Mouse (Mus musculus): ENCODE measurements around the gene Meltf. TPM values are rescaled to one million over a fixed set of nuclear protein-coding genes. Genes with fewer than 3 reads are reported as not detected.

Gene Meltf
- total and polyA plus RNA-seq, 3 experiments, result not detected

- TF ChIP-seq NRF1 (IDR thresholded peaks at IDR 0.05; ENCODE audit: insufficient read depth, low read depth, low read length, poor library complexity, severe bottlenecking) (no peak), POLR2AphosphoS5 (IDR thresholded peaks at IDR 0.05; ENCODE audit: borderline replicate concordance, low read depth, low read length) (no peak)
Measured at GRCm38 (mm10) chr16:31948345-31948774, 69.8 kb downstream of the Meltf start, which contains the start of the genes 0610012G03Rik and Ncbp2 (continued).

Other genes with a start within 250 kb of the Meltf start
- gene Dlg1, start 215.4 kb upstream of the Meltf start, total RNA-seq (2012; rRNA removed), result 24.9 and 25.7 TPM in 2 replicates
- 10 to 100 TPM; 33.9 to 74.6 TPM for gene Dlg1, start 215.4 kb upstream of the Meltf start, polyA plus RNA-seq (2012; ENCODE audit: insufficient read depth in 1 of 2, insufficient read length in 2 of 2, low read depth in 1 of 2, low replicate concordance in 2 of 2, missing spikeins in 1 of 2)
- gene Pigz, start 55.0 kb downstream of the Meltf start, total RNA-seq (2012; rRNA removed), result 0.23 and 0.26 TPM in 2 replicates
- under 1 TPM in 1 of 2 experiments, not detected in 1; 0.28 TPM for gene Pigz, start 55.0 kb downstream of the Meltf start, polyA plus RNA-seq (2012; ENCODE audit: insufficient read depth in 1 of 2, insufficient read length in 2 of 2, low read depth in 1 of 2, low replicate concordance in 2 of 2, missing spikeins in 1 of 2)
- 41.9 and 44.4 TPM in 2 replicates for gene 0610012G03Rik, start 69.7 kb downstream of the Meltf start, total RNA-seq (2012; rRNA removed)
- gene 0610012G03Rik, start 69.7 kb downstream of the Meltf start, polyA plus RNA-seq (2012; ENCODE audit: insufficient read depth in 1 of 2, insufficient read length in 2 of 2, low read depth in 1 of 2, low replicate concordance in 2 of 2, missing spikeins in 1 of 2), result 10 to 100 TPM in 1 of 2 experiments, not detected in 1; 56.2 TPM
- gene Ncbp2, start 69.7 kb downstream of the Meltf start, total RNA-seq (2012; rRNA removed), result 79.6 and 100 TPM in 2 replicates
- 100 to 1,000 TPM in 1 of 2 experiments, not detected in 1; 222 TPM for gene Ncbp2, start 69.7 kb downstream of the Meltf start, polyA plus RNA-seq (2012; ENCODE audit: insufficient read depth in 1 of 2, insufficient read length in 2 of 2, low read depth in 1 of 2, low replicate concordance in 2 of 2, missing spikeins in 1 of 2)
- gene Senp5, start 124.5 kb downstream of the Meltf start, total RNA-seq (2012; rRNA removed), result 9.2 and 10.3 TPM in 2 replicates
- 10 to 100 TPM in 1 of 2 experiments, not detected in 1; 12.5 TPM for gene Senp5, start 124.5 kb downstream of the Meltf start, polyA plus RNA-seq (2012; ENCODE audit: insufficient read depth in 1 of 2, insufficient read length in 2 of 2, low read depth in 1 of 2, low replicate concordance in 2 of 2, missing spikeins in 1 of 2)
- gene Pak2, start 200.5 kb downstream of the Meltf start, total RNA-seq (2012; rRNA removed), result 23.0 and 23.4 TPM in 2 replicates
- 10 to 100 TPM; 34.1 to 67.2 TPM for gene Pak2, start 200.5 kb downstream of the Meltf start, polyA plus RNA-seq (2012; ENCODE audit: insufficient read depth in 1 of 2, insufficient read length in 2 of 2, low read depth in 1 of 2, low replicate concordance in 2 of 2, missing spikeins in 1 of 2)
- gene Pigx, start 220.9 kb downstream of the Meltf start, total RNA-seq (2012; rRNA removed), result 22.3 and 24.0 TPM in 2 replicates
- gene Pigx, start 220.9 kb downstream of the Meltf start, polyA plus RNA-seq (2012; ENCODE audit: insufficient read depth in 1 of 2, insufficient read length in 2 of 2, low read depth in 1 of 2, low replicate concordance in 2 of 2, missing spikeins in 1 of 2), result 10 to 100 TPM in 1 of 2 experiments, not detected in 1; 29.5 TPM
- 7.1 and 7.3 TPM in 2 replicates for gene Cep19, start 221.0 kb downstream of the Meltf start, total RNA-seq (2012; rRNA removed)
- 1 to 10 TPM in 1 of 2 experiments, not detected in 1; 8.7 TPM for gene Cep19, start 221.0 kb downstream of the Meltf start, polyA plus RNA-seq (2012; ENCODE audit: insufficient read depth in 1 of 2, insufficient read length in 2 of 2, low read depth in 1 of 2, low replicate concordance in 2 of 2, missing spikeins in 1 of 2)